Mouse (Mus musculus): ENCODE results near the gene Smok2b.

DNA sequence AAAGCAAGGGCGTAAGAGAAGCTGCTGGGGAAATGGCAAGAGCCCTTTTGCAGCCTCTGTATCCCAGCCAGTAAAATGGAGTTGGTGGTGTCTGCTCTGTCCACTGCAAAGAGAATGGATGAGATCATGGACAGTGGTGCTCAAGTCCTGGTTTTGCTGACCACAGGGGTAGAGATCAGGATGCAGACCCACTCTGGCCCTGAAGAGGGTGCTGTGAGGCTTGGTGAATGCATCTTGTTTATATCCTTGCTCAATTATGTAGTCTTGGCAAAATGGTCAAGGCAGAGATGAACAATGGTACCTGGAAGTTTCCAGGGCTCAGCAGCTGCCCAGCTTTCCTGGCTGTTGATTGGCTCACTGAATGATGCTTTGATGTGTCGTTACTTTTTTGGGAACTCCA, 14.5 kb upstream of the Smok2b start:
- TF ChIP-seq POLR2A (IDR thresholded peaks at IDR 0.05; ENCODE audit: extremely low read depth, insufficient read depth, low read length) (no peak), CTCF (IDR thresholded peaks at IDR 0.05; ENCODE audit: extremely low read depth, insufficient read depth, low read length) (no peak)
